ENCODE assay signal across 12 mouse cellular contexts in the genomic region with DNA sequence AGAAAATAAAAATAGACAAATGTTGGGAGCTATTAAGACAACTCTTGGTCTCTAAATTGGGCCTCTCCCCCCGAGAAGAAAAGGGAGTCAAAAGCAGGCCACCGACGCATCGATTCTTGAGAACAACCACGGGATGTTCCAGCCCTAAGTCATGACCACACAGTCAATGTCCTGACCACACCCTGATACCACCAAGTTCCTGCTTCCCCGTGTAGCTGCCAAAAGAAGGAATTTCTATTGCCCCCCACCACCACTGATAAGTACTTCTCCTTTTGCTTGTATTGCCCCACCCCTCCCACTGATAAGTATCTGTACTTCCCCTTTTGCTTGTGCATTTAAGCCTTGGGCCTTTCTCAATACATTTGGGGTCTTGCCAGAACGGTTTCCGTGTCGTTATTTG. TPM values are rescaled to one million over a fixed set of nuclear protein-coding genes. Genes with fewer than 3 reads are reported as not detected.
"Had no signal": no experiment of that assay in that cellular context is flagged by ENCODE, and none has a peak within 500 bp of the region (broad histone marks: within the 10 kb centered on the region; RNA-seq: fewer than 3 reads in every experiment).

No protein-coding gene starts in this region.

RNA-seq across cellular contexts. Expression of a gene that starts 50.9 kb away (rescaled TPM):
- total RNA-seq: neutrophil, adult 5-6 weeks had no signal
- polyA plus RNA-seq: neural tube, embryonic 13.5 days; neural tube, embryonic 14.5 days; small intestine, adult 2 months; spleen, adult 2 months; stomach, embryonic 14.5 days; stomach, embryonic 16.5 days; stomach, postnatal 0 days; testis, adult 2 months; thymus, adult 2 months; thymus, postnatal 0 days; urinary bladder, adult 2 months had no signal
